Mouse (Mus musculus) heart, embryonic 14.5 days (tissue): ENCODE data around the gene Zbtb22. TPM values are rescaled to one million over a fixed set of nuclear protein-coding genes. Genes with fewer than 3 reads are reported as not detected.

Experiments
- ATAC-seq: fragments of 200-750 bp; cut with Nextera tagmentation; 2 replicates; pipeline ENCODE4 v1.8.0; 2017; ENCODE audit warnings: low read depth, moderate TSS enrichment; ENCODE audit not compliant: insufficient number of reproducible peaks, insufficient read depth, low FRiP score
- H3K27ac ChIP-seq, 2 experiments: fragments of 200-500 bp in 1 of 2; fragments of 300-500 bp in 1 of 2; sonication (generic) in 1 of 2; replicated peaks in 1 of 2; 2 replicates each; pipeline ENCODE4 v1.5.1; 2012 to 2014; ENCODE audit warnings: low read depth in 2 of 2, low read length in 2 of 2, control low read depth in 1 of 2, mild to moderate bottlenecking in 1 of 2, mixed read lengths in 1 of 2; ENCODE audit not compliant: control insufficient read depth in 1 of 2, insufficient read depth in 1 of 2
- H3K27me3 ChIP-seq: fragments of 300-500 bp; sonication (generic); 2 replicates; pipeline ENCODE4 v1.6.1; 2014; ENCODE audit warnings: mild to moderate bottlenecking, low read length, control low read depth; ENCODE audit not compliant: control insufficient read depth, insufficient read depth
- H3K36me3 ChIP-seq: fragments of 300-500 bp; sonication (generic); 2 replicates; pipeline ENCODE4 v1.6.1; 2014; ENCODE audit warnings: mild to moderate bottlenecking, control low read depth, low read length, mixed read lengths; ENCODE audit not compliant: control insufficient read depth, insufficient read depth
- H3K4me1 ChIP-seq, 2 experiments: fragments of 200-500 bp in 1 of 2; fragments of 300-500 bp in 1 of 2; sonication (generic) in 1 of 2; 2 replicates each; pipeline ENCODE4 v1.6.1; 2012 to 2014; ENCODE audit warnings: low read length in 2 of 2, control low read depth in 1 of 2, mixed read lengths in 1 of 2; ENCODE audit not compliant: control insufficient read depth in 2 of 2, insufficient read depth in 2 of 2
- H3K4me2 ChIP-seq: fragments of 300-500 bp; sonication (generic); 2 replicates; pipeline ENCODE4 v1.6.1; 2014; ENCODE audit warnings: mild to moderate bottlenecking, low read length
- H3K4me3 ChIP-seq, 2 experiments: fragments of 200-500 bp in 1 of 2; fragments of 300-500 bp in 1 of 2; sonication (generic) in 1 of 2; 2 replicates each; pipeline ENCODE4 v1.5.1; 2012 to 2014; ENCODE audit warnings: low read length in 2 of 2, mild to moderate bottlenecking in 2 of 2, control low read depth in 1 of 2, low read depth in 1 of 2, moderate library complexity in 1 of 2; ENCODE audit not compliant: control insufficient read depth in 1 of 2, insufficient read depth in 1 of 2
- H3K9ac ChIP-seq: fragments of 300-500 bp; sonication (generic); 2 replicates; pipeline ENCODE4 v1.6.1; 2014; ENCODE audit warnings: mild to moderate bottlenecking, low read length
- H3K9me3 ChIP-seq: fragments of 300-500 bp; sonication (generic); 2 replicates; pipeline ENCODE4 v1.6.1; 2016; ENCODE audit warnings: low read length, control low read depth; ENCODE audit not compliant: control insufficient read depth
- WGBS: fragments of 180-500 bp; shearing (Covaris S2); extraction: QIAGEN DNeasy Blood & Tissue Kit; methylation state at CpG from one replicate; pipeline ENCODE4 v1.1.7; 2014; 5-methylcytosine and 5-hydroxymethylcytosine counted together
- microRNA-seq: library from miRNA; unstranded; fragments of <30 nt; microRNA quantifications from one replicate; pipeline ENCODE4, GENCODE M21; 2016
- polyA plus RNA-seq: library from polyadenylated mRNA; unstranded; fragments of >200 nt; fragmentation: Nextera tagmentation; extraction: Ambion mirVana; gene quantifications from 2 replicates; pipeline ENCODE4 v1.2.1, GENCODE M21; 2014

Gene Zbtb22
- polyA plus RNA-seq, 1 experiment from 2014 or later = 8.9 TPM

GRCm38 (mm10) chr17:33965082-33965845, 49.6 kb downstream of the Zbtb22 start:
- Histone ChIP-seq H3K36me3 (peaks cover 53% of the 10 kb centered on the region), H3K4me3 (no peak overlapping the region)
- WGBS = 85% methylated on average over 17 of the region's 17 CpGs

GRCm38 (mm10) chr17:33965846-33966550, 50.3 kb downstream of the Zbtb22 start:
- H3K9ac ChIP-seq = no peak overlapping the region
- no peak overlapping the region for H3K27ac ChIP-seq
- no peak for ATAC-seq
- H3K4me1 ChIP-seq = no peaks in the 10 kb centered on the region
- H3K36me3 ChIP-seq = peaks cover 45% of the 10 kb centered on the region
- H3K9me3 ChIP-seq = 0 out of 2 replicates have a peak, but pooled peaks cover 6% of the 10 kb centered on the region
- no peaks in the 10 kb centered on the region for H3K27me3 ChIP-seq
- 82% methylated on average over 16 of the region's 16 CpGs for WGBS
- no peak overlapping the region for H3K4me2 ChIP-seq
- no peak overlapping the region for H3K4me3 ChIP-seq

More at GRCm38 (mm10) chr17:33965082-33965845, 49.6 kb downstream of the Zbtb22 start:
- Histone ChIP-seq H3K4me2 (no peak overlapping the region), H3K27ac (no peak overlapping the region), H3K27me3 (no peaks in the 10 kb centered on the region), H3K9me3 (0 out of 2 replicates have a peak, but pooled peaks cover 4% of the 10 kb centered on the region), H3K9ac (no peak overlapping the region), H3K4me1 (no peaks in the 10 kb centered on the region)
- no peak for ATAC-seq

DNA sequence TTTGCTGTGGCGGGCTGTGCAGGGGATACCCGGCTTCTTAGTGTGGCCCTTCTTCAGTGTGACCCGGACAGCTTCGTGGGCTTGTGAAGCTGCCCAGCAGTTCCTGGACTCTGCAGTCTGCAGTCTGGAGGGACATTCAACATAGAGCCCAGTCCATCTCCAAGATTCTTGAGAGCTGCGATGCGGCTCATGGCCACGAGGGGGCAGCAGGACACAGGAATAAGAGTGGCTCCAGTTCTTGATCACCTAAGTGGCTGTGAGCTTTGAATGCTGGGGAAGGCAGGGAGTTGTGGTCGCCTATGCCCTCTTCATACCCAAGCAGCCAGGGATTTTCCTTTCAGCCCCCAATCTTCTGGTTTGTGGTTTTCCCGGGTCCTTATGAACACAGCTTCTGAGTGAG, 52.8 kb downstream of the Zbtb22 start:
- Histone ChIP-seq H3K4me1 (no peaks in the 10 kb centered on the region), H3K4me2 (no peak overlapping the region), H3K9me3 (0 out of 2 replicates have a peak, but pooled peaks cover 6% of the 10 kb centered on the region), H3K9ac (no peak overlapping the region), H3K27me3 (no peaks in the 10 kb centered on the region), H3K27ac (no peak overlapping the region), H3K4me3 (no peak overlapping the region), H3K36me3 (peaks cover 20% of the 10 kb centered on the region)
- peak; percentile 59 for ATAC-seq
- WGBS = 2% methylated on average over 9 of the region's 9 CpGs

Small RNA genes within 50 kb of the gene (microRNA-seq; reads per million reads assigned to microRNA genes)
- gene Gm27740 = not detected

Other genes starting within 250 kb of the Zbtb22 start
- gene Hnrnpm, start 229.0 kb upstream of the Zbtb22 start, polyA plus RNA-seq = 185 and 197 TPM in 2 replicates
- 71.0 and 85.3 TPM in 2 replicates for gene March2, start 197.2 kb upstream of the Zbtb22 start, polyA plus RNA-seq
- 300 and 314 TPM in 2 replicates for gene Rab11b, start 155.4 kb upstream of the Zbtb22 start, polyA plus RNA-seq
- gene Angptl4, start 134.1 kb upstream of the Zbtb22 start, polyA plus RNA-seq = 13.5 and 16.4 TPM in 2 replicates
- 53.8 and 54.2 TPM in 2 replicates for gene Kank3, start 105.4 kb upstream of the Zbtb22 start, polyA plus RNA-seq
- gene Rps28, start 91.3 kb upstream of the Zbtb22 start, polyA plus RNA-seq = 653 and 768 TPM in 2 replicates
- 628 and 707 TPM in 2 replicates for gene Ndufa7, start 91.3 kb upstream of the Zbtb22 start, polyA plus RNA-seq
- 43.5 and 49.2 TPM in 2 replicates for gene Cd320, start 72.8 kb upstream of the Zbtb22 start, polyA plus RNA-seq
- gene Gm7029, start 42.1 kb upstream of the Zbtb22 start, polyA plus RNA-seq = not detected in 2 replicates
- 4.5 and 5.4 TPM in 2 replicates for gene Kifc1, start 25.2 kb upstream of the Zbtb22 start, polyA plus RNA-seq
- gene Platr17, start 10.8 kb upstream of the Zbtb22 start, polyA plus RNA-seq = 0.26 and 0.35 TPM in 2 replicates
- gene Daxx, start 6.5 kb upstream of the Zbtb22 start, polyA plus RNA-seq = 24.5 and 27.2 TPM in 2 replicates
- gene Tapbp, start within 50 bp of the Zbtb22 start, polyA plus RNA-seq = 44.9 and 47.1 TPM in 2 replicates
- 30.3 and 38.9 TPM in 2 replicates for gene Rgl2, start 13.6 kb downstream of the Zbtb22 start, polyA plus RNA-seq
- 110 TPM in 2 replicates for gene Pfdn6, start 24.4 kb downstream of the Zbtb22 start, polyA plus RNA-seq
- 14.7 and 15.5 TPM in 2 replicates for gene Wdr46, start 24.8 kb downstream of the Zbtb22 start, polyA plus RNA-seq
- gene B3galt4, start 35.6 kb downstream of the Zbtb22 start, polyA plus RNA-seq = 3.8 and 4.6 TPM in 2 replicates
- gene Vps52, start 39.9 kb downstream of the Zbtb22 start, polyA plus RNA-seq = 27.6 and 30.6 TPM in 2 replicates
- 1,085 and 1,186 TPM in 2 replicates for gene Rps18, start 40.1 kb downstream of the Zbtb22 start, polyA plus RNA-seq
- gene H2-K1, start 84.4 kb downstream of the Zbtb22 start, polyA plus RNA-seq = 32.3 and 37.8 TPM in 2 replicates
- 5.4 and 7.4 TPM in 2 replicates for gene Ring1, start 108.8 kb downstream of the Zbtb22 start, polyA plus RNA-seq
- 46.8 and 57.7 TPM in 2 replicates for gene H2-Ke6, start 112.2 kb downstream of the Zbtb22 start, polyA plus RNA-seq
- 48.0 and 53.2 TPM in 2 replicates for gene Slc39a7, start 115.8 kb downstream of the Zbtb22 start, polyA plus RNA-seq
- gene Rxrb, start 115.9 kb downstream of the Zbtb22 start, polyA plus RNA-seq = 14.2 and 16.4 TPM in 2 replicates
- 0.32 and 0.51 TPM in 2 replicates for gene Col11a2, start 123.5 kb downstream of the Zbtb22 start, polyA plus RNA-seq
- gene H2-Oa, start 176.4 kb downstream of the Zbtb22 start, polyA plus RNA-seq = 0.78 TPM in 1 of 2 replicates, not detected in the other
- gene H2-DMa, start 203.6 kb downstream of the Zbtb22 start, polyA plus RNA-seq = 5.7 and 9.3 TPM in 2 replicates
- gene Brd2, start 206.7 kb downstream of the Zbtb22 start, polyA plus RNA-seq = 72.8 and 74.9 TPM in 2 replicates
- gene H2-DMb2, start 227.4 kb downstream of the Zbtb22 start, polyA plus RNA-seq = 0.32 and 0.36 TPM in 2 replicates
- gene H2-DMb1, start 237.2 kb downstream of the Zbtb22 start, polyA plus RNA-seq = 0.38 and 0.62 TPM in 2 replicates